17 mouse cellular contexts compared by ENCODE assay signal in genomic region chr15:6871621-6872359, GRCm38 (mm10). TPM values are rescaled to one million over a fixed set of nuclear protein-coding genes. Genes with fewer than 3 reads are reported as not detected.
DNase-seq lines count a peak whose midpoint lies in the region; ATAC-seq and TF ChIP-seq lines count a peak whose summit lies in the region.
"Had no signal": no experiment of that assay in that cellular context is flagged by ENCODE, and none has a peak within 500 bp of the region (broad histone marks: within the 10 kb centered on the region; RNA-seq: fewer than 3 reads in every experiment).

No protein-coding gene starts in this region.

- no peak for TF ChIP-seq CTCF in liver, postnatal 0 days (IDR thresholded peaks at IDR 0.05; ENCODE audit: low read depth)
- TF ChIP-seq CTCF in intestine, postnatal 0 days (IDR thresholded peaks at IDR 0.05; ENCODE audit: low read depth), result no peak

- TF ChIP-seq EP300 in liver, postnatal 0 days (IDR thresholded peaks at IDR 0.05; ENCODE audit: low read depth), result no peak

- peak; percentile 45 for DNase-seq in heart, adult 8-10 months (ENCODE audit: low spot score)
- no peak for DNase-seq in heart, embryonic 10.5 days (ENCODE audit: low spot score)
- DNase-seq in liver, postnatal 0 days, result no peak
- DNase-seq in liver, result no peak
- peak; percentile 48 for DNase-seq in NIH3T3 (ENCODE audit: low read depth)
- DNase-seq in spleen, postnatal 14 days (ENCODE audit: low spot score in 2 of 2), result no peak
- DNase-seq in adrenal gland, adult 2 months, result no peak
- DNase-seq: cerebellum, postnatal 14 days; right cerebral cortex, postnatal 25 days had no signal

- H3K27ac ChIP-seq in heart, embryonic 10.5 days, result no peak overlapping the region
- no peak overlapping the region for H3K27ac ChIP-seq in liver, postnatal 0 days (ENCODE audit: low read depth)
- no peak overlapping the region for H3K27ac ChIP-seq in intestine, postnatal 0 days (ENCODE audit: low read depth, low read length)
- H3K27ac ChIP-seq: embryonic facial prominence, embryonic 10.5 days; forebrain, embryonic 10.5 days; hindbrain, embryonic 15.5 days; limb, embryonic 15.5 days had no signal

- 46% methylated on average over 11 of the region's 11 CpGs for WGBS in heart, embryonic 10.5 days
- 23% methylated on average over 11 of the region's 11 CpGs for WGBS in liver, postnatal 0 days (ENCODE audit: insufficient replicate concordance)
- WGBS in intestine, postnatal 0 days, result 47% methylated on average over 11 of the region's 11 CpGs

- no peak overlapping the region for H3K9ac ChIP-seq in liver, postnatal 0 days (replicated peaks)
- no peak overlapping the region for H3K9ac ChIP-seq in intestine, postnatal 0 days (ENCODE audit: low read depth, low read length)
- H3K9ac ChIP-seq: hindbrain, embryonic 15.5 days; limb, embryonic 15.5 days had no signal

- H3K4me2 ChIP-seq in liver, postnatal 0 days (ENCODE audit: low read depth, low read length), result peak overlapping the region; percentile 9; the same call in 1 of the 2 replicates
- peak overlapping the region; percentile 90 for H3K4me2 ChIP-seq in intestine, postnatal 0 days (replicated peaks; ENCODE audit: low read depth)
- H3K4me2 ChIP-seq: hindbrain, embryonic 15.5 days; limb, embryonic 15.5 days had no signal

- no peaks in the 10 kb centered on the region for H3K9me3 ChIP-seq in heart, embryonic 10.5 days
- H3K9me3 ChIP-seq in liver, postnatal 0 days (ENCODE audit: low read length), result no peaks in the 10 kb centered on the region
- no peaks in the 10 kb centered on the region for H3K9me3 ChIP-seq in intestine, postnatal 0 days (ENCODE audit: control insufficient read depth)
- H3K9me3 ChIP-seq: embryonic facial prominence, embryonic 10.5 days; forebrain, embryonic 10.5 days; hindbrain, embryonic 15.5 days; limb, embryonic 15.5 days had no signal

- H3K27me3 ChIP-seq in heart, embryonic 10.5 days (ENCODE audit: insufficient read depth, poor library complexity, severe bottlenecking), result peaks cover 40% of the 10 kb centered on the region
- H3K27me3 ChIP-seq in liver, postnatal 0 days (ENCODE audit: insufficient read depth, low read length), result peaks cover 20% of the 10 kb centered on the region
- H3K27me3 ChIP-seq in intestine, postnatal 0 days (replicated peaks; ENCODE audit: control insufficient read depth, insufficient read depth, low read length), result peaks cover 4% of the 10 kb centered on the region; the same call in 1 of the 2 replicates
- H3K27me3 ChIP-seq: Patski had no signal

- no peaks in the 10 kb centered on the region for H3K36me3 ChIP-seq in heart, embryonic 10.5 days
- H3K36me3 ChIP-seq in liver, postnatal 0 days (replicated peaks; ENCODE audit: insufficient read depth, low read length), result no peaks in the 10 kb centered on the region
- H3K36me3 ChIP-seq in intestine, postnatal 0 days (ENCODE audit: control insufficient read depth, insufficient read depth), result no peaks in the 10 kb centered on the region
- H3K36me3 ChIP-seq: embryonic facial prominence, embryonic 10.5 days; forebrain, embryonic 10.5 days; hindbrain, embryonic 15.5 days; limb, embryonic 15.5 days had no signal

- H3K4me1 ChIP-seq in heart, embryonic 10.5 days, result peaks cover 21% of the 10 kb centered on the region
- H3K4me1 ChIP-seq in liver, postnatal 0 days (ENCODE audit: insufficient read depth), result 0 out of 2 replicates have a peak, but pooled peaks cover 10% of the 10 kb centered on the region
- peaks cover 3% of the 10 kb centered on the region; the same call in 1 of the 2 replicates for H3K4me1 ChIP-seq in intestine, postnatal 0 days (replicated peaks; ENCODE audit: control insufficient read depth, insufficient read depth, low read length)

- no peak overlapping the region for H3K4me3 ChIP-seq in heart, embryonic 10.5 days
- H3K4me3 ChIP-seq in liver, postnatal 0 days (ENCODE audit: low read depth, low read length), result no peak overlapping the region
- no peak overlapping the region; the same call in 1 of the 2 replicates for H3K4me3 ChIP-seq in intestine, postnatal 0 days (ENCODE audit: low read depth, low read length)
- H3K4me3 ChIP-seq: embryonic facial prominence, embryonic 10.5 days; forebrain, embryonic 10.5 days; hindbrain, embryonic 15.5 days; limb, embryonic 15.5 days had no signal

- no peak for ATAC-seq in liver, postnatal 0 days
- no peak for ATAC-seq in intestine, postnatal 0 days
- ATAC-seq: CD4-positive, CD25-positive, alpha-beta regulatory T cell, adult 4 months; Patski had no signal

RNA-seq across cellular contexts. Expression of gene Osmr, which starts 3.0 kb away (rescaled TPM):
- total RNA-seq in heart, adult 8-10 months (2022), result 10 to 100 TPM in 1 of 4 experiments, 1 to 10 TPM in 3; 8.9 to 11.7 (median 9.3) TPM
- 0.54 and 0.97 TPM in 2 replicates for polyA plus RNA-seq in heart, embryonic 10.5 days (2016; fragmentation: Nextera tagmentation; extraction: Ambion mirVana)
- polyA plus RNA-seq in liver, postnatal 0 days (2015; fragmentation: Nextera tagmentation; extraction: Ambion mirVana), result 0.54 and 0.88 TPM in 2 replicates
- polyA plus RNA-seq in intestine, postnatal 0 days (2015; fragmentation: Nextera tagmentation; extraction: Ambion mirVana), result 2.4 and 2.8 TPM in 2 replicates
- total RNA-seq in adrenal gland, adult 2 months (2021), result 1 to 10 TPM; 5.9 to 9.4 TPM
- 1.2 and 1.5 TPM in 2 replicates for polyA plus RNA-seq in adrenal gland, adult 2 months (2012; rRNA removed)
- total RNA-seq: megakaryocyte progenitor cell, adult 5-6 weeks had no signal
- polyA plus RNA-seq: CD4-positive, CD25-positive, alpha-beta regulatory T cell, adult 4 months had no signal

Comparison
In these comparisons a context has a peak if more than half of its experiments do, and no peak if none do; other contexts are left out.
1. DNase-seq: peak in heart, adult 8-10 months (single experiment) and NIH3T3 (single experiment); none in heart, embryonic 10.5 days (single experiment), liver, postnatal 0 days (single experiment), liver (single experiment), spleen, postnatal 14 days (0 of 2) and adrenal gland, adult 2 months (single experiment).